Mouse (Mus musculus): Measurements from ENCODE around the gene Bax. TPM values are rescaled to one million over a fixed set of nuclear protein-coding genes. Genes with fewer than 3 reads are reported as not detected.
"Not testable (repeated sequence)": the region's sequence is repeated elsewhere in the genome, so short reads cannot be mapped to it uniquely, and the experiment has no call there.

Gene Bax
- polyA plus RNA-seq, 1 experiment from 2014 or later = 157 TPM

GRCm38 (mm10) chr7:45492225-45492844 lies 25.6 kb upstream of the Bax start:
- H3K4me2 ChIP-seq = no peak overlapping the region
- no peak overlapping the region for H3K9ac ChIP-seq
- H3K27me3 ChIP-seq (replicated peaks) = no peaks in the 10 kb centered on the region
- no peaks in the 10 kb centered on the region for H3K9me3 ChIP-seq
- H3K4me1 ChIP-seq = peaks cover 19% of the 10 kb centered on the region
- ATAC-seq (ENCODE audit: insufficient read depth, low FRiP score, low read depth) = no peak
- H3K4me3 ChIP-seq (replicated peaks) = no peak overlapping the region
- H3K36me3 ChIP-seq = peaks cover 42% of the 10 kb centered on the region
- peak overlapping the region; percentile 3; the same call in 1 of the 2 replicates for H3K27ac ChIP-seq
- WGBS = 95% methylated on average over 8 of the region's 8 CpGs

GRCm38 (mm10) chr7:45491264-45491663 lies 24.6 kb upstream of the Bax start:
- ATAC-seq (ENCODE audit: insufficient read depth, low FRiP score, low read depth) = peak; percentile 67; the same call in 1 of the 2 replicates
- Histone ChIP-seq H3K4me1 (peaks cover 19% of the 10 kb centered on the region), H3K36me3 (peaks cover 34% of the 10 kb centered on the region), H3K9me3 (no peaks in the 10 kb centered on the region), H3K27ac (peak overlapping the region; percentile 51; the same call in 1 of the 2 replicates), H3K9ac (no peak overlapping the region), H3K4me3 (replicated peaks) (no peak overlapping the region), H3K27me3 (replicated peaks) (no peaks in the 10 kb centered on the region), H3K4me2 (0 out of 2 replicates have a peak overlapping the region, but pooled peaks have one; percentile 25)
- WGBS = 11% methylated on average over 3 of the region's 3 CpGs

- no peak overlapping the region for H3K4me3 ChIP-seq (replicated peaks)
- peaks cover 19% of the 10 kb centered on the region for H3K4me1 ChIP-seq
- ATAC-seq (ENCODE audit: insufficient read depth, low FRiP score, low read depth) = peak; percentile 27; the same call in 1 of the 2 replicates
- 19% methylated on average over 9 of the region's 9 CpGs for WGBS
- peaks cover 32% of the 10 kb centered on the region for H3K36me3 ChIP-seq
- H3K27me3 ChIP-seq (replicated peaks) = no peaks in the 10 kb centered on the region
- H3K27ac ChIP-seq = peak overlapping the region; percentile 51; the same call in 1 of the 2 replicates
- H3K4me2 ChIP-seq = 0 out of 2 replicates have a peak overlapping the region, but pooled peaks have one; percentile 25
- H3K9me3 ChIP-seq = no peaks in the 10 kb centered on the region
- no peak overlapping the region for H3K9ac ChIP-seq
These were observed 24.1 kb upstream of the Bax start for GRCm38 (mm10) chr7:45490822-45491221.

- WGBS = 71% methylated on average over 7 of the region's 7 CpGs
These were observed 22.9 kb upstream of the Bax start for GRCm38 (mm10) chr7:45489578-45489977.

GRCm38 (mm10) chr7:45488293-45489204 lies 21.9 kb upstream of the Bax start, which contains the start of gene Dhdh:
TSS of gene Dhdh (minus strand) at chr7:45488805.
- Histone ChIP-seq H3K27ac (peak within 1 kb of the TSS; percentile 57; the same call in 1 of the 2 replicates), H3K36me3 (peaks cover 11% of the 10 kb centered on the region; the same call in 1 of the 2 replicates), H3K9me3 (no peaks in the 10 kb centered on the region), H3K27me3 (replicated peaks) (no peaks in the 10 kb centered on the region), H3K4me3 (replicated peaks) (peak within 1 kb of the TSS; percentile 48), H3K9ac (0 out of 2 replicates have a peak within 1 kb of the TSS, but pooled peaks have one; percentile 19), H3K4me2 (peak within 1 kb of the TSS; percentile 73), H3K4me1 (peaks cover 19% of the 10 kb centered on the region)
- whole genome bisulfite sequencing = 9% methylated on average over 38 of the region's 38 CpGs
- ATAC-seq (ENCODE audit: insufficient read depth, low FRiP score, low read depth) = peak; percentile 29; the same call in 1 of the 2 replicates

More at GRCm38 (mm10) chr7:45489578-45489977, 22.9 kb upstream of the Bax start:
- Histone ChIP-seq H3K9ac (no peak overlapping the region), H3K4me3 (replicated peaks) (no peak overlapping the region), H3K4me2 (no peak overlapping the region), H3K27me3 (replicated peaks) (no peaks in the 10 kb centered on the region), H3K27ac (no peak overlapping the region), H3K4me1 (peaks cover 19% of the 10 kb centered on the region), H3K36me3 (peaks cover 21% of the 10 kb centered on the region), H3K9me3 (no peaks in the 10 kb centered on the region)
- no peak for ATAC-seq (ENCODE audit: insufficient read depth, low FRiP score, low read depth)

GRCm38 (mm10) chr7:45487861-45488292 lies 21.2 kb upstream of the Bax start:
- no peak for ATAC-seq (ENCODE audit: insufficient read depth, low FRiP score, low read depth)
- Histone ChIP-seq H3K36me3 (0 out of 2 replicates have a peak, but pooled peaks cover 4% of the 10 kb centered on the region), H3K27me3 (replicated peaks) (no peaks in the 10 kb centered on the region), H3K4me2 (peak overlapping the region; percentile 73), H3K4me3 (replicated peaks) (peak overlapping the region; percentile 48), H3K9me3 (no peaks in the 10 kb centered on the region), H3K4me1 (peaks cover 19% of the 10 kb centered on the region), H3K27ac (peak overlapping the region; percentile 57; the same call in 1 of the 2 replicates), H3K9ac (no peak overlapping the region)
- 45% methylated on average over 11 of the region's 11 CpGs for WGBS

- no peaks in the 10 kb centered on the region for H3K27me3 ChIP-seq (replicated peaks)
- H3K36me3 ChIP-seq = no peaks in the 10 kb centered on the region
- H3K4me2 ChIP-seq = no peak within 1 kb of the TSS
- no peak within 1 kb of the TSS for H3K27ac ChIP-seq
- H3K9ac ChIP-seq = no peak within 1 kb of the TSS
- WGBS = 84% methylated on average over 12 of the region's 12 CpGs
- no peak within 1 kb of the TSS for H3K4me3 ChIP-seq (replicated peaks)
- no peaks in the 10 kb centered on the region for H3K9me3 ChIP-seq
- ATAC-seq (ENCODE audit: insufficient read depth, low FRiP score, low read depth) = no peak
- H3K4me1 ChIP-seq = peaks cover 19% of the 10 kb centered on the region
These were observed 20.2 kb upstream of the Bax start, which contains the start of gene Gm45808 for GRCm38 (mm10) chr7:45486761-45487415. TSS of gene Gm45808 (minus strand) at chr7:45486811.

- Histone ChIP-seq H3K4me2 (no peak overlapping the region), H3K36me3 (no peaks in the 10 kb centered on the region), H3K4me1 (peaks cover 17% of the 10 kb centered on the region), H3K9me3 (no peaks in the 10 kb centered on the region), H3K27me3 (replicated peaks) (no peaks in the 10 kb centered on the region), H3K4me3 (replicated peaks) (no peak overlapping the region), H3K27ac (no peak overlapping the region), H3K9ac (no peak overlapping the region)
- WGBS = 65% methylated on average over 7 of the region's 7 CpGs
- no peak for ATAC-seq (ENCODE audit: insufficient read depth, low FRiP score, low read depth)
These were observed 19.5 kb upstream of the Bax start for GRCm38 (mm10) chr7:45486158-45486557.

GRCm38 (mm10) chr7:45484985-45485384 lies 18.3 kb upstream of the Bax start:
- 86% methylated on average over 5 of the region's 5 CpGs for WGBS
- not testable (repeated sequence) for ATAC-seq (ENCODE audit: insufficient read depth, low FRiP score, low read depth); H3K27ac ChIP-seq; H3K4me2 ChIP-seq; H3K27me3 ChIP-seq (replicated peaks); H3K9me3 ChIP-seq; H3K9ac ChIP-seq; H3K4me3 ChIP-seq (replicated peaks); H3K36me3 ChIP-seq; H3K4me1 ChIP-seq

- Histone ChIP-seq H3K4me2 (no peak overlapping the region), H3K9me3 (no peaks in the 10 kb centered on the region), H3K27me3 (replicated peaks) (no peaks in the 10 kb centered on the region), H3K27ac (no peak overlapping the region), H3K4me1 (no peaks in the 10 kb centered on the region), H3K4me3 (replicated peaks) (no peak overlapping the region), H3K36me3 (no peaks in the 10 kb centered on the region), H3K9ac (no peak overlapping the region)
- WGBS = 69% methylated on average over 1 of the region's 1 CpGs
- ATAC-seq (ENCODE audit: insufficient read depth, low FRiP score, low read depth) = no peak
These were observed 15.5 kb upstream of the Bax start for GRCm38 (mm10) chr7:45482166-45482565.

GRCm38 (mm10) chr7:45481374-45481927 lies 14.8 kb upstream of the Bax start, which contains the start of gene Tulp2:
TSS of gene Tulp2 (plus strand) at chr7:45481877.
- Histone ChIP-seq H3K9me3 (no peaks in the 10 kb centered on the region), H3K9ac (no peak within 1 kb of the TSS), H3K36me3 (no peaks in the 10 kb centered on the region), H3K27me3 (replicated peaks) (no peaks in the 10 kb centered on the region), H3K4me1 (no peaks in the 10 kb centered on the region), H3K4me3 (replicated peaks) (no peak within 1 kb of the TSS), H3K27ac (no peak within 1 kb of the TSS), H3K4me2 (no peak within 1 kb of the TSS)
- ATAC-seq (ENCODE audit: insufficient read depth, low FRiP score, low read depth) = peak; percentile 72
- WGBS = 59% methylated on average over 15 of the region's 15 CpGs

Measured in stomach, embryonic 15.5 days (tissue).